Mouse (Mus musculus) cortical plate, adult 2 months (tissue): ENCODE measurements around the gene Nkap. TPM values are rescaled to one million over a fixed set of nuclear protein-coding genes. Genes with fewer than 3 reads are reported as not detected.

Source experiments
- H3K27ac ChIP-seq: fragments of 200-500 bp; 2 replicates; pipeline ENCODE4 v1.5.1; 2012; ENCODE audit warnings: low read length, control low read depth, inconsistent platforms; ENCODE audit not compliant: insufficient read depth
- H3K4me1 ChIP-seq: fragments of 200-500 bp; 2 replicates; pipeline ENCODE4 v1.6.1; 2011; ENCODE audit warnings: low read length; ENCODE audit not compliant: control insufficient read depth, insufficient read depth
- H3K4me3 ChIP-seq: fragments of 200-500 bp; 2 replicates; pipeline ENCODE4 v1.5.1; 2011; ENCODE audit warnings: mild to moderate bottlenecking, low read length, control low read depth; ENCODE audit not compliant: insufficient read depth
- CTCF ChIP-seq: fragments of 200-500 bp; IDR thresholded peaks from 2 replicates; pipeline ENCODE4 v1.5.1; 2011; ENCODE audit warnings: mild to moderate bottlenecking, control low read depth, low read length; ENCODE audit not compliant: insufficient read depth; ENCODE audit errors: extremely low read depth
- POLR2A ChIP-seq: fragments of 200-500 bp; IDR thresholded peaks from 2 replicates; pipeline ENCODE4 v1.6.1; 2011; ENCODE audit warnings: mild to moderate bottlenecking, low read length, control low read depth; ENCODE audit not compliant: insufficient read depth; ENCODE audit errors: extremely low read depth
- polyA plus RNA-seq: library from polyadenylated mRNA; depleted of rRNA; stranded (reverse); fragments of >200 nt; gene quantifications from 2 replicates; pipeline ENCODE4 v1.2.3, GENCODE M21; 2012; rRNA removed

The Nkap gene
- polyA plus RNA-seq, 1 experiment = 4.6 TPM

DNA sequence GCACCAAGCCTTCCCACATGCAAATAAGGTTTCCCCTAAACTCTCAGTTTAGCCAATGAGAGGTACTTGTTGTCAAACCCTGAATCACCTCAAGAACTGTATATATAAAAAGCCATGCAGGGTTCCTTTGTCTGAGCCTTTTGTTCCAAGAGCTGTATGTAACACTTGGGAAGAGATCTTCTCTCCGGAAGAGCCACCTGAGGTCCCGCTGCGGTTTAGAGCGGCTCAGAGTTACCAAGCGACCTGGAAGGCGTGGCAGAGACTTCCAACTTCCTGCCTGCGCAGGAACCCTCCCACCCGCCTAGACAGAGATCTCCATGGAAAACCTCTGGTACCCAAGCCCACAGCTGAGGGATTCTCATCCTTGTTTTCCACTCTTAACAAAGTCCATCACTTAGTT is 72.1 kb downstream of the Nkap start:
- Histone ChIP-seq H3K27ac (no peak overlapping the region), H3K4me3 (no peak overlapping the region), H3K4me1 (no peaks in the 10 kb centered on the region)
- TF ChIP-seq POLR2A (no peak), CTCF (no peak)

Other genes with a start within 250 kb of the Nkap start
- 16.5 and 16.7 TPM in 2 replicates for gene Nkrf, start 223.9 kb upstream of the Nkap start, polyA plus RNA-seq
- 58.4 and 60.1 TPM in 2 replicates for gene Sept6, start 135.0 kb upstream of the Nkap start, polyA plus RNA-seq
- gene Sowahd, start 78.0 kb upstream of the Nkap start, polyA plus RNA-seq = not detected in 2 replicates
- 330 TPM in 2 replicates for gene Rpl39, start 41.4 kb upstream of the Nkap start, polyA plus RNA-seq
- gene Upf3b, start 16.5 kb upstream of the Nkap start, polyA plus RNA-seq = 20.0 and 24.0 TPM in 2 replicates
- 0.08 TPM in 1 of 2 replicates, not detected in the other for gene Akap14, start 42.0 kb downstream of the Nkap start, polyA plus RNA-seq
- gene Ndufa1, start 64.4 kb downstream of the Nkap start, polyA plus RNA-seq = 473 and 556 TPM in 2 replicates
- gene Rnf113a1, start 64.5 kb downstream of the Nkap start, polyA plus RNA-seq = 7.8 and 8.1 TPM in 2 replicates
- gene Gm9, start 84.2 kb downstream of the Nkap start, polyA plus RNA-seq = not detected in 2 replicates
- gene Rhox1, start 95.5 kb downstream of the Nkap start, polyA plus RNA-seq = not detected in 2 replicates
- not detected in 2 replicates for gene Rhox2a, start 118.2 kb downstream of the Nkap start, polyA plus RNA-seq
- not detected in 2 replicates for gene Rhox3a, start 123.1 kb downstream of the Nkap start, polyA plus RNA-seq
- gene Rhox4a, start 138.5 kb downstream of the Nkap start, polyA plus RNA-seq = not detected in 2 replicates